Mouse (Mus musculus) testis, adult 2 months (tissue): ENCODE data around the gene Slc1a5.

Experiments
- CTCF ChIP-seq: fragments of 200-500 bp; IDR thresholded peaks from 2 replicates; pipeline ENCODE4 v1.5.1; 2012; ENCODE audit warnings: low read depth, mild to moderate bottlenecking, inconsistent platforms, low read length, moderate library complexity; ENCODE audit not compliant: control insufficient read depth, insufficient read depth, insufficient replicate concordance
- POLR2A ChIP-seq: fragments of 200-500 bp; IDR thresholded peaks from 2 replicates; pipeline ENCODE4 v1.6.1; 2012; ENCODE audit warnings: low read depth, mild to moderate bottlenecking, inconsistent platforms, low read length, moderate library complexity; ENCODE audit not compliant: control insufficient read depth

DNA sequence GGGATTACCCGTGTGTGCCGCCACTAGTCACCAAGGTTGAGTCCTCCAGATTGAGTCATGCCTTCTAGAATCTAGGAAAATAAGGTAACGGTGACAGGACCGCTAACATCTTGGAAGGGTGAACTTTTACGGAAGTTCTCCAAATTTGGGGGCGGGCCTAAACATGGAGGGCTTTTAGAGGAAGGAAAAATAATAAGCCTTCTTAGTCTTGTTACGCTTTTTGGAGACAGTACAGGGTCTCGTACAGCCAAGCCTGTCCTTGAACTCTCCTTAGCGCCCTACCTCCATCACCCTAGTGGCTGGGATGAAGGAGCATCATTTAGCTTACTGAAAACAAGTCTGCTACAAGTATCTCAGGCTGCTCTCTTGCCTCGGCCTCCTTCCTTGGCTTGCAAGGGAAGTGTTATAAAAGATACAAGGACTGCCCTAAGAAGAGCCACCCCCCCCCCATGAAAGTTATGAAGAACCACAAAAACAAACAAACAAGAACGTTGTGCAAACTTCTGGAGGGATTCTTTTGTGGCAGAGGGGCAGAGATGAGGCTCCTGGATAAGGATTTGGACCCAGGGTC is 1.5 kb downstream of the Slc1a5 start:
- TF ChIP-seq CTCF = no peak
- TF ChIP-seq POLR2A = no peak
